18 mouse cellular contexts compared by ENCODE assay signal in the genomic region with DNA sequence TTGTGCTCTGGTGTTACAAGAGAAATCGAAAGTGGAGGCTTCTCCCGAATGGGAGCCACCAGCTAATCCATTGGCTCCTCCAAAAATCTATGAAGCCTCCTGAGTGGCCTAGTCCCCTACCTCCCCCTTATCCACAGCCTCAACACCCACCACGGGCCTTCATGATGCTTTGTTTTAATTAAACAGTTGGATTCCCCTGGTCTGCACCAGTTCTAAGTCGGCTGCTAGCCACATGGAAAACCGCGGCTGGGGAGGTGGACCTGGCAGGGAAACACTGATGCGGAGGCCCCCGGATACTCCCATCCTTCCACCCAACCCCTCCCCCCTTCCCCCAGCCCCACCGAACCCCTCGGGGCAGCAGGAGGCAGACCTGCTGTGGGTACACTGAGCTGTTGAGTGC. TPM values are rescaled to one million over a fixed set of nuclear protein-coding genes. Genes with fewer than 3 reads are reported as not detected.
DNase-seq lines count a peak whose midpoint lies in the region; ATAC-seq lines count a peak whose summit lies in the region.
"Had no signal": no experiment of that assay in that cellular context is flagged by ENCODE, and none has a peak within 500 bp of the region (broad histone marks: within the 10 kb centered on the region; RNA-seq: fewer than 3 reads in every experiment).

No protein-coding gene starts in this region.

- WGBS in kidney, embryonic 15.5 days: 77% methylated on average over 10 of the region's 10 CpGs

- no peaks in the 10 kb centered on the region for H3K27me3 ChIP-seq in kidney, embryonic 15.5 days
- H3K27me3 ChIP-seq: liver, embryonic 13.5 days; midbrain, embryonic 12.5 days had no signal

- H3K27ac ChIP-seq in kidney, embryonic 15.5 days: no peak overlapping the region
- H3K27ac ChIP-seq: heart, embryonic 10.5 days; liver, embryonic 13.5 days; macrophage; midbrain, embryonic 12.5 days had no signal

- DNase-seq in adrenal gland, postnatal 25 days: peak; percentile 14
- no peak for DNase-seq in adrenal gland, adult 8-10 months
- peak; percentile 42 for DNase-seq in kidney, postnatal 14 days
- peak; percentile 42 for DNase-seq in lung, postnatal 14 days
- no peak for DNase-seq in lung, postnatal 36 days
- peak; percentile 16 to 21 for DNase-seq in CD8-positive naive resting alpha-beta T cell, adult 2 months (ENCODE audit: low read depth in 2 of 2, low spot score in 2 of 2)
- no peak for DNase-seq in neural tube, embryonic 10.5 days (ENCODE audit: extremely low spot score, low spot score)
- DNase-seq: cerebellum, adult 9-10 months; embryo, embryonic 11 days; liver, embryonic 13.5 days; thymus, adult 2 months had no signal

- ATAC-seq in kidney, embryonic 15.5 days (replicated peaks; ENCODE audit: low FRiP score): no peak
- ATAC-seq: forebrain, embryonic 14.5 days; hindbrain, embryonic 16.5 days had no signal

- peaks cover 6% of the 10 kb centered on the region; the same call in 1 of the 2 replicates for H3K4me1 ChIP-seq in kidney, embryonic 15.5 days
- H3K4me1 ChIP-seq: liver, embryonic 13.5 days; midbrain, embryonic 12.5 days had no signal

- H3K4me2 ChIP-seq in kidney, embryonic 15.5 days: no peak overlapping the region
- H3K4me2 ChIP-seq: liver, embryonic 13.5 days; midbrain, embryonic 12.5 days had no signal

- H3K4me3 ChIP-seq in kidney, embryonic 15.5 days (replicated peaks): no peak overlapping the region
- H3K4me3 ChIP-seq: heart, embryonic 10.5 days; liver, embryonic 13.5 days; midbrain, embryonic 12.5 days; myocyte had no signal

- no peak overlapping the region for H3K9ac ChIP-seq in kidney, embryonic 15.5 days
- H3K9ac ChIP-seq: liver, embryonic 13.5 days; midbrain, embryonic 12.5 days had no signal

- peaks cover 20% of the 10 kb centered on the region; the same call in 1 of the 2 replicates for H3K9me3 ChIP-seq in kidney, embryonic 15.5 days (replicated peaks)

- H3K36me3 ChIP-seq in kidney, embryonic 15.5 days: no peaks in the 10 kb centered on the region
- H3K36me3 ChIP-seq: liver, embryonic 13.5 days; midbrain, embryonic 12.5 days had no signal

RNA-seq across cellular contexts. Expression of a gene that starts 29.7 kb away (rescaled TPM):
- total RNA-seq in adrenal gland, postnatal 25 days (2021): 453 and 521 TPM in 2 replicates
- 100 to 1,000 TPM; 674 to 963 (median 811) TPM for total RNA-seq in adrenal gland, adult 8-10 months (2022)
- 220 and 231 TPM in 2 replicates for polyA plus RNA-seq in kidney, embryonic 15.5 days (2015; fragmentation: Nextera tagmentation; extraction: Ambion mirVana)

Comparison
In these comparisons a context has a peak if more than half of its experiments do, and no peak if none do; other contexts are left out.
1. DNase-seq: peak in adrenal gland, postnatal 25 days (single experiment), kidney, postnatal 14 days (single experiment), lung, postnatal 14 days (single experiment) and CD8-positive naive resting alpha-beta T cell, adult 2 months (2 of 2); none in adrenal gland, adult 8-10 months (single experiment), lung, postnatal 36 days (single experiment) and neural tube, embryonic 10.5 days (single experiment).